Mouse (Mus musculus) midbrain, postnatal 0 days (tissue): ENCODE data around the gene Npas3. TPM values are rescaled to one million over a fixed set of nuclear protein-coding genes. Genes with fewer than 3 reads are reported as not detected.

Experiments used
- ATAC-seq: fragments of 200-750 bp; cut with Nextera tagmentation; 2 replicates; pipeline ENCODE4 v1.8.0; 2017; ENCODE audit warnings: moderate number of reproducible peaks, mild to moderate bottlenecking, moderate TSS enrichment, moderate library complexity; ENCODE audit not compliant: low FRiP score
- DNase-seq: peaks from one replicate; pipeline ENCODE4 v3.0.0-alpha.2; 2015; ENCODE audit warnings: low spot score
- H3K27ac ChIP-seq: fragments of 300-500 bp; sonication (generic); 2 replicates; pipeline ENCODE4 v1.5.1; 2014; ENCODE audit warnings: low read depth, mild to moderate bottlenecking, low read length, mixed read lengths
- H3K27me3 ChIP-seq: fragments of 300-500 bp; sonication (generic); 2 replicates; pipeline ENCODE4 v1.6.1; 2014; ENCODE audit warnings: low read length, control low read depth, mixed read lengths; ENCODE audit not compliant: insufficient read depth
- H3K36me3 ChIP-seq: fragments of 300-500 bp; sonication (generic); 2 replicates; pipeline ENCODE4 v1.6.1; 2014; ENCODE audit warnings: low read length, control low read depth, mixed read lengths; ENCODE audit not compliant: insufficient read depth
- H3K4me1 ChIP-seq: fragments of 300-500 bp; sonication (generic); 2 replicates; pipeline ENCODE4 v1.6.1; 2014; ENCODE audit warnings: mild to moderate bottlenecking, control low read depth, antibody characterized with exemption, low read length, mixed read lengths; ENCODE audit not compliant: insufficient read depth
- H3K4me2 ChIP-seq: fragments of 300-500 bp; sonication (generic); 2 replicates; pipeline ENCODE4 v1.6.1; 2014; ENCODE audit warnings: low read depth, mild to moderate bottlenecking, low read length, mixed read lengths; ENCODE audit not compliant: poor library complexity, severe bottlenecking
- H3K4me3 ChIP-seq: fragments of 300-500 bp; sonication (generic); 2 replicates; pipeline ENCODE4 v1.5.1; 2014; ENCODE audit warnings: low read depth, mild to moderate bottlenecking, low read length, moderate library complexity
- H3K9ac ChIP-seq: fragments of 300-500 bp; sonication (generic); replicated peaks from 2 replicates; pipeline ENCODE4 v1.6.1; 2014; ENCODE audit warnings: mild to moderate bottlenecking, low read length, moderate library complexity, mixed read lengths; ENCODE audit not compliant: poor library complexity, severe bottlenecking
- H3K9me3 ChIP-seq: fragments of 300-500 bp; sonication (generic); 2 replicates; pipeline ENCODE4 v1.6.1; 2016; ENCODE audit warnings: low read length, control low read depth
- CTCF ChIP-seq: IDR thresholded peaks from 2 replicates; pipeline ENCODE4 v1.5.1; 2016; ENCODE audit warnings: antibody characterized with exemption, mild to moderate bottlenecking
- WGBS: fragments of 180-500 bp; shearing (Covaris S2); extraction: QIAGEN DNeasy Blood & Tissue Kit; methylation state at CpG from one replicate; pipeline ENCODE4 v1.1.7; 2014; 5-methylcytosine and 5-hydroxymethylcytosine counted together
- polyA plus RNA-seq: library from polyadenylated mRNA; unstranded; fragments of >200 nt; fragmentation: Nextera tagmentation; extraction: Ambion mirVana; gene quantifications from 2 replicates; pipeline ENCODE4 v1.2.1, GENCODE M21; 2015
- total RNA-seq: library from RNA; depleted of rRNA; stranded (reverse); fragments of >200 nt; gene quantifications from 2 replicates; pipeline ENCODE4 v1.2.3, GENCODE M21; 2014

Npas3 gene
- total and polyA plus RNA-seq, 2 experiments from 2014 or later, result 34.2 to 53.8 TPM

DNA sequence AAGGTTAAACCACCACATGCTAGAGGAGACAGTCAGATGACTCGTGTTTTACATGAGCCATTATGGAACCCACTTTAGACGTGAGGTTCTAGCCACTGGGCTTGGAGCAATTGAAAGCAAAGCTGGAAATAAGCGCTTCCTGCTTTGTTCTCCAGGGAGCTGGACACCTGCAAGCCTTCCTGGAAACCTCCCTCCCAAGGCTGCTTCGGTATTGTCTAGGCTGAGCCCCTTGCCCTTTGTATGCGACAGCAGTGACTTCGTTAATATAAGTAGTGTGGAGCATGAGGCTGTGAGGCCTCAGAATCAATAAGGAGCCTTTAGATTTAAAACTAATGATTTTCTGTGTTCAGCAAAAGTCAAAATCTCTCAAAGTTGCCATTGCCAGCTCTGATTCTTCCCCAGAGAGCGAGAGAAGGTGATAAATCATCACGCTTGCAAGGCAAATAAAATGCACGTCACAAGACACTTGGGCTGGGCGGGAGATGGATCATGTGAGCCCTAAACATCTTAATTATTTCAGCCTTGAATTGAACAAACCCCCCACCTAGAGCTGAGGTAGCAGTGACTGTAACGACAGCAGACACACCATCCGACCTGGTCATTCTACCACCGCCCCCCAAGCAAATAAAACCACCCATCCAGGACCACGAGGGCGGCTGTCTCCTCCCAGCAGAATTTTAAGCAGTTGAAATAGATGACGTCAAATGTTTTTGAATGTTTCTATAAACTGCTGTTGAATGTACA lies 490.2 kb downstream of the Npas3 start:
- Histone ChIP-seq H3K4me1 (no peaks in the 10 kb centered on the region), H3K4me3 (no peak overlapping the region), H3K9me3 (no peaks in the 10 kb centered on the region), H3K36me3 (no peaks in the 10 kb centered on the region), H3K9ac (no peak overlapping the region), H3K4me2 (no peak overlapping the region), H3K27me3 (no peaks in the 10 kb centered on the region), H3K27ac (peak overlapping the region; percentile 34; the same call in 1 of the 2 replicates)
- ATAC-seq, result no peak
- WGBS, result 41% methylated on average over 16 of the region's 16 CpGs
- TF ChIP-seq CTCF, result no peak
- no peak for DNase-seq

DNA sequence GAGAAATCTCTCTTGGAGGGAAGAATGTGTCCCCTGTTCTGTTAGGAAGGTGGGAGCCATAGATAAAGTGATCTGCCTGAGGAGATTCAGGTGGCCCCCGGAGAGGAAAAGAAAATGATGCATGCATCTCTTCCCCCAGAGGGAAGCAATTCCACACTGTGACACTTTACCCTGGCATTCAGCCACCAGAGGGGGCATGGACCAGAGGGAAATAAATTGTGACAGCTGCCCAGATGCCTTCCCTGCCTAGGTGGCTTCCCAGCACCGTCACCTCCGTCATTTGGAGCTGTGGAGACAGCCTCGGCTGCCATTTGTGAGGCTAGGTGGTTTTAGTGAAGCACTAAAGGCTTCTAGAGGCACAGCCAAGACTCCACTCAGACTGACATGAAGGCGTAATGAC lies 498.2 kb downstream of the Npas3 start:
- no peaks in the 10 kb centered on the region for H3K9me3 ChIP-seq
- H3K9ac ChIP-seq, result no peak overlapping the region
- no peaks in the 10 kb centered on the region for H3K27me3 ChIP-seq
- TF ChIP-seq CTCF, result peak; percentile 63
- no peaks in the 10 kb centered on the region for H3K36me3 ChIP-seq
- no peak overlapping the region for H3K27ac ChIP-seq
- no peaks in the 10 kb centered on the region for H3K4me1 ChIP-seq
- no peak for DNase-seq
- no peak overlapping the region for H3K4me3 ChIP-seq
- no peak overlapping the region for H3K4me2 ChIP-seq
- 57% methylated on average over 5 of the region's 5 CpGs for WGBS
- no peak for ATAC-seq

DNA sequence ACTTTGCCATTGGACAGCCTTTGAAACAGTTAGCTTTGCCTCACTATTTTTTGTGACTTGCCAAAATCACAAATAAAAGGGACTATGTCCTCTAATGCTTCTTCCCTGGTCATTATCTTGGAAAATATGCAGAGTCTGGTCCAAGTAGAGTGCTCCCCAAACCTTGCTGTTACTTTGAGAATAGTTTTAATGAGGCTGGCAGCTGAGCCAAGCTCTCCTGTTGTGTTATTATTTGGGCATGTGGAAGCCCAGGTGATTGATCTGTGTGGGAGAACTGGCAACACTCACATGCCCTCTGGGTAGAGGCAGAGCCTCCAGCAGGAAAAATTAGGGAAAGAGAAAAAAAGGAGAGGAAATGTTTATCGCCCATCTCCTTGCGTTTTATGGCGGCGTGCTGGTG lies 500.9 kb downstream of the Npas3 start:
- Histone ChIP-seq H3K9ac (no peak overlapping the region), H3K36me3 (no peaks in the 10 kb centered on the region), H3K4me1 (peaks cover 13% of the 10 kb centered on the region; the same call in 1 of the 2 replicates), H3K9me3 (no peaks in the 10 kb centered on the region), H3K27ac (no peak overlapping the region), H3K4me2 (no peak overlapping the region), H3K4me3 (no peak overlapping the region), H3K27me3 (no peaks in the 10 kb centered on the region)
- ATAC-seq (no peak), DNase-seq (peak; percentile 66)
- TF ChIP-seq CTCF, result no peak
- whole genome bisulfite sequencing, result 50% methylated on average over 4 of the region's 4 CpGs

DNA sequence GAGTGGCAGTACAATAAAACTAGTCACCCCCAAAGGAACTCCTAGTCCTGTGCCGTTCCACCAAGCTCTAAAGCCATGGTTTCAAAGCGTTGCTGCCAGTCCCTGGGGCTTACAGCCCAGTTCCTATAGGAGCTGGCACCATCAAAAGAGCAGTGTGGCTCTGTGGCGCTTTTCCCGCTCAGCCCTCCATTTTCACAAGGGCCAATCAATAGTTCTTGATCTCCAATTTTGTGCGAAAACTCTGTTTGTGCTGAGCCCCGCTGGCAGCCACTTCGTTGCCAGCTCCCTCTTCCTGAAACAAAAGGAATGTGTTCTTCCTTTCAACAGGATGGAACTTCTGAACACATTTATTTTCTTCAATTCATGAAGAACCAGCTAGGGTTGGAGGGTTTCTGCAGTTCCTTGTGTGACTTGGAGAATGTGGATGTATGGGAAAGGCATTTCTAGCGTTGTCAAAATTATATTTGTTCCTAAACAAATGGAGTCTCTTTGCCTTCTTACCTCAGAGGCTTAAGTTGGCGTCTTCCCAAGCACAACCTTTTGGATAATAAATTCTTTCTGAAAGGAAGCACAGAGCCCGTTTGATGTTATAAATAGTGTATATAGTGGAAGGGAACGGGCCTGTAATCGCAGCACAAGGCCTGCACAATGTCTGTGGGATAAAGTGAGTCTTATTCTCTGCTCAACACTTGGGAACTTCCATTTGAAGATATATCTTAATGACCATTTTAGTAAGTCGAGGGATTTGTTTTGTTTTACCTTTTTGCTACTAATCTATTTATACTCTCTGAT lies 504.0 kb downstream of the Npas3 start:
- Histone ChIP-seq H3K27me3 (no peaks in the 10 kb centered on the region), H3K4me2 (no peak overlapping the region), H3K9me3 (no peaks in the 10 kb centered on the region), H3K4me3 (no peak overlapping the region), H3K27ac (no peak overlapping the region), H3K4me1 (peaks cover 13% of the 10 kb centered on the region; the same call in 1 of the 2 replicates), H3K9ac (no peak overlapping the region), H3K36me3 (no peaks in the 10 kb centered on the region)
- no peak for TF ChIP-seq CTCF
- ATAC-seq (no peak), DNase-seq (no peak)
- WGBS, result 50% methylated on average over 13 of the region's 13 CpGs

DNA sequence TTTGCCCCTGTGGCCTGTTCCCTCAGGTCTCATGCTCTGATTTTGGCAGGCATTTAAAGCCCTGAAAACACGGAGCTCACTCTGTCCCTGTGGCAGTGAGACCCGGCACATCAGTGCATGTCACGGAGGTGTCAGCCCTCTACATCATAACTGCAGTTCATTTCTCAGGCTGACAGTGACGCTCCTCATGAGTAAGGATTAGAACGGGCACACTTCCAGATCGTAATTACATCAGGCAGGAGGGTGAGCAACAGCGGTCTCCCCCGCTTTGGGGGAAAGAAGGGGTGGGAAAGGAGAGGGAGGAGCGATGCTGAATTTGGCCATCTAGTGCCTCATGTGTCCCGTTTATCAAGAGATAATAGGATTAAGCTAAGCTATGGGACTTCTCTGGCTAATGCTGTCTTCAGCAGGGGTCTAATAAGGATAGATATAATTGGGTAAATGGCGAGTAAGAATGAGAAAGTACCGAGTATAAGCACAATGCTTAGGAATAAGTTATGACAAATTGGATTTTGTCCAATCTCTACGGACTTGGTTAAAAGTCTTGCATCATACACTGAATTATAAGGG lies 505.0 kb downstream of the Npas3 start:
- Histone ChIP-seq H3K36me3 (no peaks in the 10 kb centered on the region), H3K27me3 (no peaks in the 10 kb centered on the region), H3K9ac (no peak overlapping the region), H3K27ac (no peak overlapping the region), H3K4me2 (peak overlapping the region; percentile 9; the same call in 1 of the 2 replicates), H3K9me3 (no peaks in the 10 kb centered on the region), H3K4me3 (no peak overlapping the region), H3K4me1 (peaks cover 13% of the 10 kb centered on the region; the same call in 1 of the 2 replicates)
- peak; percentile 75 for DNase-seq
- WGBS, result 15% methylated on average over 13 of the region's 13 CpGs
- ATAC-seq, result peak; percentile 32; the same call in 1 of the 2 replicates
- TF ChIP-seq CTCF, result no peak
